In genomic region chr4:148607758-148608157, GRCm38 (mm10) we compare ENCODE assay signal across 8 mouse cellular contexts. TPM values are rescaled to one million over a fixed set of nuclear protein-coding genes. Genes with fewer than 3 reads are reported as not detected.
DNase-seq lines count a peak whose midpoint lies in the region; ATAC-seq and TF ChIP-seq lines count a peak whose summit lies in the region.

No protein-coding gene starts in this region.

- no peaks in the 10 kb centered on the region for H3K27me3 ChIP-seq in midbrain, embryonic 10.5 days (ENCODE audit: low read depth, poor library complexity, severe bottlenecking)
- H3K27me3 ChIP-seq in midbrain, embryonic 13.5 days, result no peaks in the 10 kb centered on the region
- H3K27me3 ChIP-seq in hindbrain, embryonic 14.5 days (ENCODE audit: control insufficient read depth, insufficient read depth, low read length), result no peaks in the 10 kb centered on the region
- no peaks in the 10 kb centered on the region for H3K27me3 ChIP-seq in limb, embryonic 10.5 days (ENCODE audit: low read depth, poor library complexity, severe bottlenecking)

- H3K27ac ChIP-seq in midbrain, embryonic 10.5 days (replicated peaks), result no peak overlapping the region
- no peak overlapping the region; the same call in 1 of the 2 replicates for H3K27ac ChIP-seq in midbrain, embryonic 13.5 days
- H3K27ac ChIP-seq in bone marrow, adult 2 months (ENCODE audit: control insufficient read depth, insufficient read depth, low read depth, low read length, poor library complexity), result no peak overlapping the region
- H3K27ac ChIP-seq in hindbrain, embryonic 14.5 days, result no peak overlapping the region
- no peak overlapping the region for H3K27ac ChIP-seq in limb, embryonic 10.5 days

- peak; percentile 47 for DNase-seq in midbrain, embryonic 10.5 days (ENCODE audit: low spot score)
- DNase-seq in hindbrain, embryonic 14.5 days (ENCODE audit: low spot score), result peak; percentile 58
- DNase-seq in limb, embryonic 10.5 days (ENCODE audit: low spot score), result peak; percentile 64
- DNase-seq in retina, postnatal 7 days (ENCODE audit: low read depth, low spot score), result peak; percentile 44
- DNase-seq in urinary bladder, adult 2 months (ENCODE audit: low spot score), result peak; percentile 61

- TF ChIP-seq POLR2A in bone marrow, adult 2 months (IDR thresholded peaks at IDR 0.05; ENCODE audit: borderline replicate concordance, control insufficient read depth, low read depth, low read length), result no peak

- no peak overlapping the region for H3K4me3 ChIP-seq in midbrain, embryonic 10.5 days
- no peak overlapping the region for H3K4me3 ChIP-seq in midbrain, embryonic 13.5 days (replicated peaks)
- H3K4me3 ChIP-seq in bone marrow, adult 2 months (replicated peaks; ENCODE audit: control insufficient read depth, low read depth, low read length), result no peak overlapping the region
- H3K4me3 ChIP-seq in hindbrain, embryonic 14.5 days (replicated peaks; ENCODE audit: low read length), result no peak overlapping the region
- H3K4me3 ChIP-seq in limb, embryonic 10.5 days, result no peak overlapping the region

- H3K9me3 ChIP-seq in midbrain, embryonic 10.5 days (replicated peaks), result no peaks in the 10 kb centered on the region
- H3K9me3 ChIP-seq in midbrain, embryonic 13.5 days, result no peaks in the 10 kb centered on the region
- no peaks in the 10 kb centered on the region for H3K9me3 ChIP-seq in hindbrain, embryonic 14.5 days (ENCODE audit: control insufficient read depth, low read length)
- no peaks in the 10 kb centered on the region for H3K9me3 ChIP-seq in limb, embryonic 10.5 days (replicated peaks)

- H3K4me1 ChIP-seq in midbrain, embryonic 10.5 days, result peaks cover 4% of the 10 kb centered on the region; the same call in 1 of the 2 replicates
- H3K4me1 ChIP-seq in midbrain, embryonic 13.5 days (replicated peaks), result no peaks in the 10 kb centered on the region
- no peaks in the 10 kb centered on the region for H3K4me1 ChIP-seq in bone marrow, adult 2 months (ENCODE audit: control insufficient read depth, insufficient read depth, low read length)
- H3K4me1 ChIP-seq in hindbrain, embryonic 14.5 days (replicated peaks; ENCODE audit: control insufficient read depth, insufficient read depth, low read length), result no peaks in the 10 kb centered on the region
- no peaks in the 10 kb centered on the region; the same call in 1 of the 2 replicates for H3K4me1 ChIP-seq in limb, embryonic 10.5 days

- ATAC-seq in midbrain, embryonic 13.5 days, result no peak
- 0 out of 2 replicates have a peak, but pooled peaks have one; percentile 41 for ATAC-seq in erythroblast, adult 5-6 weeks (replicated peaks; ENCODE audit: low FRiP score, poor library complexity, severe bottlenecking)
- no peak for ATAC-seq in hindbrain, embryonic 14.5 days (ENCODE audit: low FRiP score)

- 27% methylated on average over 5 of the region's 5 CpGs for WGBS in midbrain, embryonic 10.5 days
- 26% methylated on average over 5 of the region's 5 CpGs for WGBS in midbrain, embryonic 13.5 days
- 5% methylated on average over 5 of the region's 5 CpGs for WGBS in bone marrow, adult 2 months
- WGBS in hindbrain, embryonic 14.5 days, result 30% methylated on average over 5 of the region's 5 CpGs
- 28% methylated on average over 5 of the region's 5 CpGs for WGBS in limb, embryonic 10.5 days

- no peak overlapping the region for H3K4me2 ChIP-seq in midbrain, embryonic 13.5 days (replicated peaks)
- H3K4me2 ChIP-seq in hindbrain, embryonic 14.5 days (replicated peaks), result no peak overlapping the region

- H3K9ac ChIP-seq in midbrain, embryonic 13.5 days (replicated peaks), result no peak overlapping the region
- H3K9ac ChIP-seq in hindbrain, embryonic 14.5 days, result no peak overlapping the region

- H3K36me3 ChIP-seq in midbrain, embryonic 10.5 days, result peaks cover 35% of the 10 kb centered on the region
- H3K36me3 ChIP-seq in midbrain, embryonic 13.5 days, result peaks cover 29% of the 10 kb centered on the region
- peaks cover 11% of the 10 kb centered on the region; the same call in 1 of the 2 replicates for H3K36me3 ChIP-seq in hindbrain, embryonic 14.5 days (replicated peaks; ENCODE audit: control insufficient read depth, insufficient read depth)
- peaks cover 48% of the 10 kb centered on the region for H3K36me3 ChIP-seq in limb, embryonic 10.5 days

- TF ChIP-seq CTCF in bone marrow, adult 2 months (IDR thresholded peaks at IDR 0.05; ENCODE audit: control insufficient read depth, insufficient read depth, low read length), result peak; percentile 97

RNA-seq across cellular contexts. Expression of gene Masp2, which starts 5.4 kb away (rescaled TPM):
- 0.12 and 0.45 TPM in 2 replicates for polyA plus RNA-seq in midbrain, embryonic 10.5 days (2016; fragmentation: Nextera tagmentation; extraction: Ambion mirVana)
- 0.35 and 0.46 TPM in 2 replicates for polyA plus RNA-seq in midbrain, embryonic 13.5 days (2015; fragmentation: Nextera tagmentation; extraction: Ambion mirVana)
- polyA plus RNA-seq in bone marrow, adult 2 months (2011; ENCODE audit: insufficient read depth, insufficient read length, low replicate concordance, missing spikeins), result 2.6 TPM in 1 of 2 replicates, not detected in the other
- total RNA-seq in erythroblast, adult 5-6 weeks (2015; ENCODE audit: low replicate concordance), result not detected in 2 replicates
- 0.28 TPM in 1 of 2 replicates, not detected in the other for total RNA-seq in erythroblast, adult 5-6 weeks (2017; ENCODE audit: low replicate concordance)
- polyA plus RNA-seq in hindbrain, embryonic 14.5 days (2014; fragmentation: Nextera tagmentation; extraction: Ambion mirVana), result 0.20 and 1.2 TPM in 2 replicates
- 0.33 and 0.51 TPM in 2 replicates for polyA plus RNA-seq in limb, embryonic 10.5 days (2016; fragmentation: Nextera tagmentation; extraction: Ambion mirVana)
- polyA plus RNA-seq in urinary bladder, adult 2 months (2012; rRNA removed), result 0.58 and 0.72 TPM in 2 replicates

RNA-seq across cellular contexts. Expression of gene Srm, which starts 16.5 kb away (rescaled TPM):
- polyA plus RNA-seq in midbrain, embryonic 10.5 days (2016; fragmentation: Nextera tagmentation; extraction: Ambion mirVana), result 191 and 236 TPM in 2 replicates
- polyA plus RNA-seq in midbrain, embryonic 13.5 days (2015; fragmentation: Nextera tagmentation; extraction: Ambion mirVana), result 116 and 128 TPM in 2 replicates
- polyA plus RNA-seq in bone marrow, adult 2 months (2011; ENCODE audit: insufficient read depth, insufficient read length, low replicate concordance, missing spikeins), result 22.7 and 24.6 TPM in 2 replicates
- 25.7 and 26.5 TPM in 2 replicates for total RNA-seq in erythroblast, adult 5-6 weeks (2015; ENCODE audit: low replicate concordance)
- 2.4 and 9.6 TPM in 2 replicates for total RNA-seq in erythroblast, adult 5-6 weeks (2017; ENCODE audit: low replicate concordance)
- polyA plus RNA-seq in hindbrain, embryonic 14.5 days (2014; fragmentation: Nextera tagmentation; extraction: Ambion mirVana), result 180 and 191 TPM in 2 replicates
- 249 and 363 TPM in 2 replicates for polyA plus RNA-seq in limb, embryonic 10.5 days (2016; fragmentation: Nextera tagmentation; extraction: Ambion mirVana)
- polyA plus RNA-seq in urinary bladder, adult 2 months (2012; rRNA removed), result 48.4 and 51.9 TPM in 2 replicates

RNA-seq across cellular contexts. Expression of gene Tardbp, which starts 19.1 kb away (rescaled TPM):
- 427 and 457 TPM in 2 replicates for polyA plus RNA-seq in midbrain, embryonic 10.5 days (2016; fragmentation: Nextera tagmentation; extraction: Ambion mirVana)
- polyA plus RNA-seq in midbrain, embryonic 13.5 days (2015; fragmentation: Nextera tagmentation; extraction: Ambion mirVana), result 283 and 292 TPM in 2 replicates
- 172 and 301 TPM in 2 replicates for polyA plus RNA-seq in bone marrow, adult 2 months (2011; ENCODE audit: insufficient read depth, insufficient read length, low replicate concordance, missing spikeins)
- 83.6 and 89.4 TPM in 2 replicates for total RNA-seq in erythroblast, adult 5-6 weeks (2015; ENCODE audit: low replicate concordance)
- 112 and 199 TPM in 2 replicates for total RNA-seq in erythroblast, adult 5-6 weeks (2017; ENCODE audit: low replicate concordance)
- 80.4 and 91.1 TPM in 2 replicates for polyA plus RNA-seq in hindbrain, embryonic 14.5 days (2014; fragmentation: Nextera tagmentation; extraction: Ambion mirVana)
- 446 and 455 TPM in 2 replicates for polyA plus RNA-seq in limb, embryonic 10.5 days (2016; fragmentation: Nextera tagmentation; extraction: Ambion mirVana)
- 252 and 403 TPM in 2 replicates for polyA plus RNA-seq in urinary bladder, adult 2 months (2012; rRNA removed)

RNA-seq across cellular contexts. Expression of gene Gm572, which starts 35.4 kb away (rescaled TPM):
- polyA plus RNA-seq in midbrain, embryonic 10.5 days (2016; fragmentation: Nextera tagmentation; extraction: Ambion mirVana), result 0.09 TPM in 1 of 2 replicates, not detected in the other
- not detected in 2 replicates for polyA plus RNA-seq in midbrain, embryonic 13.5 days (2015; fragmentation: Nextera tagmentation; extraction: Ambion mirVana)
- not detected in 2 replicates for polyA plus RNA-seq in bone marrow, adult 2 months (2011; ENCODE audit: insufficient read depth, insufficient read length, low replicate concordance, missing spikeins)
- total RNA-seq in erythroblast, adult 5-6 weeks (2015; ENCODE audit: low replicate concordance), result not detected in 2 replicates
- total RNA-seq in erythroblast, adult 5-6 weeks (2017; ENCODE audit: low replicate concordance), result not detected in 2 replicates
- not detected in 2 replicates for polyA plus RNA-seq in hindbrain, embryonic 14.5 days (2014; fragmentation: Nextera tagmentation; extraction: Ambion mirVana)
- polyA plus RNA-seq in limb, embryonic 10.5 days (2016; fragmentation: Nextera tagmentation; extraction: Ambion mirVana), result not detected in 2 replicates
- polyA plus RNA-seq in urinary bladder, adult 2 months (2012; rRNA removed), result 0.04 TPM in 1 of 2 replicates, not detected in the other

RNA-seq across cellular contexts. Expression of gene Exosc10, which starts 49.5 kb away (rescaled TPM):
- polyA plus RNA-seq in midbrain, embryonic 10.5 days (2016; fragmentation: Nextera tagmentation; extraction: Ambion mirVana), result 96.2 and 98.8 TPM in 2 replicates
- polyA plus RNA-seq in midbrain, embryonic 13.5 days (2015; fragmentation: Nextera tagmentation; extraction: Ambion mirVana), result 91.4 and 94.1 TPM in 2 replicates
- polyA plus RNA-seq in bone marrow, adult 2 months (2011; ENCODE audit: insufficient read depth, insufficient read length, low replicate concordance, missing spikeins), result 16.5 and 32.1 TPM in 2 replicates
- 9.4 and 17.3 TPM in 2 replicates for total RNA-seq in erythroblast, adult 5-6 weeks (2015; ENCODE audit: low replicate concordance)
- total RNA-seq in erythroblast, adult 5-6 weeks (2017; ENCODE audit: low replicate concordance), result 11.2 and 16.9 TPM in 2 replicates
- 85.9 and 98.4 TPM in 2 replicates for polyA plus RNA-seq in hindbrain, embryonic 14.5 days (2014; fragmentation: Nextera tagmentation; extraction: Ambion mirVana)
- polyA plus RNA-seq in limb, embryonic 10.5 days (2016; fragmentation: Nextera tagmentation; extraction: Ambion mirVana), result 108 and 115 TPM in 2 replicates
- polyA plus RNA-seq in urinary bladder, adult 2 months (2012; rRNA removed), result 31.4 and 40.2 TPM in 2 replicates
